ENCODE assay signal across 8 mouse cellular contexts in the genomic region with DNA sequence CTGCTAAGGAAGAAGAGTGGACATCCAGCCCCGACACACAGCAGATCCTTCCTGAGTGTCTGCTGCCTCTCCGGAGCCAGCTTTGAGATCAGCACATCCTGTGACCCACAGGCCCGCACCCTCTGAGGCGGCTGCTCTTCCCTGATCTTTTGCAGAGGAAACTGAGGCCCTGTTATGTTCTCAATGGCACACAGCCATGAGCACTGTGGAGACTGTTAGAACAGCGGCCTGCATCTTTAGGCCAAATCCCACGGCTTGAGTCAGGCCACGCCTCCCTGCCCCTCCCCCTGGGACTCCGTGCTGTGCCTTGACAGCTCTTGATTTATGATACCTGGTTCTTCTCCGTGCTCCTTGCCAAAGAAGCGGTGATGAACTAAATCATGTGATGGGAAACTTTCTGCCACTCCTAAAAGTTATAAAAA. TPM values are rescaled to one million over a fixed set of nuclear protein-coding genes. Genes with fewer than 3 reads are reported as not detected.
DNase-seq lines count a peak whose midpoint lies in the region; ATAC-seq lines count a peak whose summit lies in the region.

No protein-coding gene starts in this region.

- intact Hi-C loops in heart, postnatal 10 days (cut with DNase I) = no loop called here
- intact Hi-C loops in left cerebral cortex, postnatal 10 days (cut with DNase I) = no loop called here

- peak; percentile 33; the same call in 1 of the 2 replicates for ATAC-seq in megakaryocyte, adult 5-6 weeks (ENCODE audit: poor library complexity, severe bottlenecking)

- DNase-seq in NIH3T3 (ENCODE audit: low read depth) = peak; percentile 97
- peak; percentile 66 for DNase-seq in embryo, embryonic 11.5 days (ENCODE audit: low read depth, low spot score)
- DNase-seq in heart, postnatal 10 days = peak; percentile 53 to 64
- peak; percentile 90 for DNase-seq in kidney, postnatal 14 days
- peak; percentile 54 for DNase-seq in thymus, postnatal 25 days
- no peak for DNase-seq in left cerebral cortex, postnatal 10 days (ENCODE audit: extremely low spot score in 1 of 2, low spot score in 2 of 2)
- no peak for DNase-seq in frontal cortex, postnatal 36 days (ENCODE audit: low spot score in 2 of 2)

RNA-seq across cellular contexts. Expression of a gene that starts 22.1 kb away (rescaled TPM):
- 1 to 10 TPM; 4.7 to 5.4 TPM for total RNA-seq in heart, postnatal 10 days (2021)
- 0.30 TPM in 1 of 2 replicates, not detected in the other for total RNA-seq in megakaryocyte, adult 5-6 weeks (2015)
- total RNA-seq in megakaryocyte, adult 5-6 weeks (2017) = 0.11 TPM in 1 of 2 replicates, not detected in the other
- 10 to 100 TPM; 34.5 to 46.0 TPM for total RNA-seq in left cerebral cortex, postnatal 10 days (2021)

RNA-seq across cellular contexts. Expression of a gene that starts 42.0 kb away (rescaled TPM):
- not detected for total RNA-seq in heart, postnatal 10 days (2021)
- total RNA-seq in megakaryocyte, adult 5-6 weeks (2015) = not detected in 2 replicates
- total RNA-seq in megakaryocyte, adult 5-6 weeks (2017) = not detected in 2 replicates
- total RNA-seq in left cerebral cortex, postnatal 10 days (2021) = not detected

RNA-seq across cellular contexts. Expression of a gene that starts 54.5 kb away (rescaled TPM):
- 100 to 1,000 TPM; 103 to 106 TPM for total RNA-seq in heart, postnatal 10 days (2021)
- total RNA-seq in megakaryocyte, adult 5-6 weeks (2015) = 15.3 and 17.3 TPM in 2 replicates
- total RNA-seq in megakaryocyte, adult 5-6 weeks (2017) = 9.4 and 10.6 TPM in 2 replicates
- total RNA-seq in left cerebral cortex, postnatal 10 days (2021) = 10 to 100 TPM; 48.5 to 55.3 TPM

Comparison
In these comparisons a context has a peak if more than half of its experiments do, and no peak if none do; other contexts are left out.
1. DNase-seq: peak in NIH3T3 (single experiment), embryo, embryonic 11.5 days (single experiment), heart, postnatal 10 days (2 of 2), kidney, postnatal 14 days (single experiment) and thymus, postnatal 25 days (single experiment); none in left cerebral cortex, postnatal 10 days (0 of 2) and frontal cortex, postnatal 36 days (0 of 2).
2. RNA of a gene that starts 22.1 kb away (total RNA-seq): 34.5 to 46.0 TPM in left cerebral cortex, postnatal 10 days; 4.7 to 5.4 TPM in heart, postnatal 10 days and 0.11 to 0.30 TPM in megakaryocyte, adult 5-6 weeks; every median in the first group is over 4 times any median in the second.